Mouse (Mus musculus): ENCODE data around the gene Atp8a1.

- TF ChIP-seq CTCF (IDR thresholded peaks at IDR 0.05; ENCODE audit: control insufficient read depth, insufficient read depth, insufficient replicate concordance, low read depth, low read length): no peak
- TF ChIP-seq POLR2A (IDR thresholded peaks at IDR 0.05; ENCODE audit: control insufficient read depth, low read depth, low read length): no peak
These were observed 21.0 kb downstream of the Atp8a1 start for GRCm38 (mm10) chr5:67826278-67826677.
